Mouse (Mus musculus) E14TG2a.4 (cell line): ENCODE measurements around the gene Alpk3.
A peak's percentile ranks its signal among the peaks of the same experiment; 100 is the strongest.

Experiments used
- H3K27me3 ChIP-seq: 2 replicates; pipeline ENCODE4 v1.6.1; 2014; ENCODE audit warnings: low read length, control low read depth; ENCODE audit not compliant: insufficient read depth
- H3K36me3 ChIP-seq: 2 replicates; pipeline ENCODE4 v1.6.1; 2014; ENCODE audit warnings: low read length, control low read depth; ENCODE audit not compliant: insufficient read depth
- H3K4me1 ChIP-seq: replicated peaks from 2 replicates; pipeline ENCODE4 v1.6.1; 2014; ENCODE audit warnings: low read depth, low read length, control low read depth
- H3K4me3 ChIP-seq: replicated peaks from 2 replicates; pipeline ENCODE4 v1.5.1; 2014; ENCODE audit warnings: mild to moderate bottlenecking, low read length
- H3K9me3 ChIP-seq: 2 replicates; pipeline ENCODE4 v1.6.1; 2014; ENCODE audit warnings: low read length, control low read depth
- CTCF ChIP-seq: conservative IDR thresholded peaks from 2 replicates; pipeline ENCODE4 v1.5.1; 2014; ENCODE audit warnings: low read length
- NANOG ChIP-seq: IDR thresholded peaks from 2 replicates; pipeline ENCODE4 v1.6.1; 2014; ENCODE audit warnings: borderline replicate concordance, low read length, mixed read lengths
- POU5F1 ChIP-seq: IDR thresholded peaks from 2 replicates; pipeline ENCODE4 v1.6.1; 2014; ENCODE audit warnings: low read length, borderline replicate concordance

The Alpk3 gene

DNA sequence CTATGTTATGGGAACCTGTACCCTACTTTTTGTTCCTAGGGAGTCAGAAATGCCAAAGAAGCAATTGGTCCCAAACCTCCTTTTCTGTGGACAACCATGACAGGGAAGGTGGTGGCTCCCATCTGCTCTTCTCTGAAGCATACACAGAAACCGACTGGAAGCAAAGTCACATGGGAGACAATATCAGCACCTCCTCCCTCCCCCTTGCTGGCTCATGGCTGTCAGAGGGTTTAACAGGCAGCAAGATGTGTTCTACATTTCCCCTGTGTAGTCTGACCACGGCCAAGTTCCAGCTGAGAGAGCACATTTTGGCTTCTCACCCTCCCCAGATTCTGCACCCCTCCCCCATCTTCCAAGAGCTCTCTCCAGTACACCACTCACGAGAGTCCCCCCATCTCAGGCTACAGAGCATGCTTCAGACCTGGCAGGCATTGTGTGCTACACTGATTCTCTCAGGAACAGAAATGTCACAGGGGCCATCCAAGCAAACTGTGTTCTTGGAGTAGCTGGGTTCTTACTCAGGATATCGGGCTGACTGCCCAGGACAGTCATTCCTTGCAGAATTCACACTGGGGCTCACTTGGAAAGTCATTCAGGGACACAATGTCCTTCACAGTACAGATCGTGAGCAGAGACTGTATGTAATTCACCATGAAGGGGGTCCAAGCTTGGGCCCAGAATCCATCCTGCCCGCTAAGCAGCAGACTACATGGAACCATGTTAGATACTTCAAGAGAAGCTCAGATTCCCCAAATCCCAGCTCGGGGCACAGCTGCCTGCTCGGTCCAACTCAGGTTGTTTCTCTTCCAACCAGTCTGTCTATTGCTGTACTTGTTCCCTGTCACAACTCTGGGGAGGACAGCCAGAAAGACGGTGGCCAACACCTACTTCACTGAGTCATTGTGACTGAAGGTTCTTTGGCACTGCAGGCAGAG, 52.6 kb downstream of the Alpk3 start:
- TF ChIP-seq POU5F1 (no peak), CTCF (no peak), NANOG (no peak)
- peaks cover 5% of the 10 kb centered on the region for H3K27me3 ChIP-seq
- H3K4me3 ChIP-seq = 0 out of 2 replicates have a peak overlapping the region, but pooled peaks have one; percentile 7
- no peaks in the 10 kb centered on the region for H3K36me3 ChIP-seq
- no peaks in the 10 kb centered on the region for H3K9me3 ChIP-seq
- H3K4me1 ChIP-seq = peaks cover 40% of the 10 kb centered on the region

DNA sequence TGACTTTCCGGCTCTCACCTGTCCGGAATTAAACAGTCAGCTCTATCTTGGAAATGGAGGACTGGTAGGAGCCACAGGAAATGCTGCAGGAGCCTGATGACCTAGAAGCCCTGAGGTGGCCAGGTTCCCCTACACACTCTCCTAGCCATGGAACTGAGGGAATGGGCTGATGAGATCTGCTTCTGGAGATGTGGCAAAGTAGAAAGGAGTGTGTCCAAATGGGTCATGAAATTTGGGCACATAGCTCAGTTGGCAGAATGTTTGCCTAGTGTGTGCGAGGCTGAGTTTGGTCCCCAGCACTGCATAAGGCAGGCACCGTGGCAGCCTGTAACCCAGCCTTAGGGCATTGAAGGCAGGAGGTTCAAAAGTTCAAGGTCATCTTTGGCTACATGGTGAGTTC, 53.4 kb downstream of the Alpk3 start:
- TF ChIP-seq POU5F1 (no peak), CTCF (no peak), NANOG (no peak)
- Histone ChIP-seq H3K4me3 (0 out of 2 replicates have a peak overlapping the region, but pooled peaks have one; percentile 7), H3K27me3 (peaks cover 13% of the 10 kb centered on the region), H3K36me3 (no peaks in the 10 kb centered on the region), H3K9me3 (no peaks in the 10 kb centered on the region), H3K4me1 (peaks cover 43% of the 10 kb centered on the region)

DNA sequence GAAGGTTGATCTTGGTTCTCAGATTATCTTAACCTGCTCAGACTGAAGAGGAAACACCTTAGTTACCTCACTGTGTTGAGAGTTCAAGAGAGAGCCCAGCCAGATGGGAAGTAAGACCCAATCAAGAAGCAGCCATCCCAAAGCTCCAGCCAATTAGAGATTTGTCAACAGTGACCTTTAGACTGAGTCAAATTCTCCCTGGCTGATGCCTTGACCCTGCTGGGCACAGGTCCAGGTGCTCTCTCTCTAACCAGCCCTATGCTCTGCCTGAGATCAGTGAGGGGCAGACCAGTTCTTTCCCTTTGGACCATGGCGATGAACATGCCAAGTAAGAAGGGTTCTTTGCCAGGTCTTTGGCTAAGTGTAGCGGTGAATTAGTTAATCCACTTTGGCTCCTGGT, 54.3 kb downstream of the Alpk3 start:
- TF ChIP-seq POU5F1 = no peak
- no peaks in the 10 kb centered on the region for H3K9me3 ChIP-seq

DNA sequence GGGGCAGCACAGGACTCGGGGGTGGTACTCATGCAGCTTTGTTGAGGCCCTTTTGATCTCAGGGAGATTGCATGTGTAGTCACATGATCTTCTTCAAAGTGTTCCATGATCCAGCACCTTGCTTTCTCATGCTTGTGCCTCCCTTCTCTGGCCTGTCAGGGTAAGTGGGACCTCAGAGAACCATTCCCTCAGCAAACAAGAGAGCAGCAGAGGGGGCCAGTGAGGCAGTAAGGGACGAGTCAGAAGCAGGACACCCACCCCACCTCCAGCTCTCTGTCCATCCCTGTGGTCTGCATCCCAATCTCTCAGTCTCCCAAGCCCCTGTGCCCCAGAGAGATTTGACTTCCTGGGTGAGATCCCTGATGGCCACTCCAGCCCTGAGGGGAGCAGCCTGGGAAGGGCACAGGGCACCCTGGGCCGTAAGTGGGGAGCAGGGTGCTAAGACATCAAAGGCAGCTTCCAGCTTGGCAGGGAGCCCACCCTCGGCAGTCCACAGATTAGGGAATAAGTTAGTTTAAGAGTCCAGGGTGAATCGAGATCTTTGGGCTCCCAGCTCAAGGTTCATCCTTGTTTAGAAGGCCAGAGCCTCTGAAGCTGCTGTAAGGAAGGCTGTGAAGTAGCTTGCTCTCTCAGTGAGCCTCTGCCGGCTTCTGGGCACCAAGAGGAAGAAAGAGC, 55.4 kb downstream of the Alpk3 start:
- Histone ChIP-seq H3K4me1 (peaks cover 42% of the 10 kb centered on the region), H3K36me3 (no peaks in the 10 kb centered on the region), H3K4me3 (no peak overlapping the region), H3K9me3 (no peaks in the 10 kb centered on the region), H3K27me3 (peaks cover 28% of the 10 kb centered on the region)
- no peak for TF ChIP-seq NANOG
- TF ChIP-seq POU5F1 = no peak
- TF ChIP-seq CTCF = no peak

More for the DNA sequence above, 54.3 kb downstream of the Alpk3 start:
- no peaks in the 10 kb centered on the region for H3K36me3 ChIP-seq
- peaks cover 42% of the 10 kb centered on the region for H3K4me1 ChIP-seq
- peaks cover 22% of the 10 kb centered on the region for H3K27me3 ChIP-seq
- H3K4me3 ChIP-seq = no peak overlapping the region

GRCm38 (mm10) chr7:81114555-81114954, 57.2 kb downstream of the Alpk3 start, which contains the start of gene Slc28a1:
Gene Slc28a1 (plus strand): TSS chr7:81114799.
- Histone ChIP-seq H3K4me1 (peaks cover 28% of the 10 kb centered on the region), H3K4me3 (no peak within 1 kb of the TSS), H3K36me3 (no peaks in the 10 kb centered on the region), H3K27me3 (peaks cover 31% of the 10 kb centered on the region), H3K9me3 (no peaks in the 10 kb centered on the region)
- TF ChIP-seq CTCF = no peak
- no peak for TF ChIP-seq POU5F1
- TF ChIP-seq NANOG = no peak

GRCm38 (mm10) chr7:81121099-81121498, 63.7 kb downstream of the Alpk3 start:
- Histone ChIP-seq H3K9me3 (no peaks in the 10 kb centered on the region), H3K4me1 (peaks cover 6% of the 10 kb centered on the region), H3K4me3 (no peak overlapping the region), H3K27me3 (peaks cover 18% of the 10 kb centered on the region), H3K36me3 (no peaks in the 10 kb centered on the region)
- TF ChIP-seq NANOG (no peak), POU5F1 (no peak), CTCF (no peak)

- Histone ChIP-seq H3K4me1 (peaks cover 16% of the 10 kb centered on the region), H3K9me3 (no peaks in the 10 kb centered on the region), H3K36me3 (no peaks in the 10 kb centered on the region), H3K27me3 (peaks cover 5% of the 10 kb centered on the region; the same call in 1 of the 2 replicates), H3K4me3 (no peak overlapping the region)
- TF ChIP-seq POU5F1 = no peak
- no peak for TF ChIP-seq NANOG
- TF ChIP-seq CTCF = no peak
Observed at GRCm38 (mm10) chr7:81122808-81123207, 65.4 kb downstream of the Alpk3 start.

GRCm38 (mm10) chr7:81123553-81123952, 66.2 kb downstream of the Alpk3 start:
- no peak overlapping the region for H3K4me3 ChIP-seq
- no peak for TF ChIP-seq CTCF
- no peaks in the 10 kb centered on the region for H3K36me3 ChIP-seq
- H3K4me1 ChIP-seq = peaks cover 16% of the 10 kb centered on the region
- peaks cover 3% of the 10 kb centered on the region; the same call in 1 of the 2 replicates for H3K27me3 ChIP-seq
- no peaks in the 10 kb centered on the region for H3K9me3 ChIP-seq
